Comparison of ENCODE assay signal across 21 mouse cellular contexts in genomic region chr16:36090785-36091509, GRCm38 (mm10). TPM values are rescaled to one million over a fixed set of nuclear protein-coding genes. Genes with fewer than 3 reads are reported as not detected.
"Had no signal": no experiment of that assay in that cellular context is flagged by ENCODE, and none has a peak within 500 bp of the region (broad histone marks: within the 10 kb centered on the region; RNA-seq: fewer than 3 reads in every experiment).

No protein-coding gene starts in this region.

- DNase-seq: left cerebral cortex, postnatal 4 days; lung, embryonic 14.5 days; lung, postnatal 10 days; lung, postnatal 4 days; retina, postnatal 1 day; right cerebral cortex, postnatal 4 days; thymus, postnatal 4 days had no signal

- H3K27me3 ChIP-seq: kidney, embryonic 15.5 days; limb, embryonic 13.5 days; liver, embryonic 12.5 days; midbrain, embryonic 12.5 days; neural tube, embryonic 13.5 days; stomach, embryonic 15.5 days had no signal

- H3K27ac ChIP-seq: kidney, embryonic 15.5 days; limb, embryonic 13.5 days; liver, embryonic 12.5 days; midbrain, embryonic 12.5 days; neural tube, embryonic 13.5 days; stomach, embryonic 15.5 days had no signal

- H3K4me2 ChIP-seq: kidney, embryonic 15.5 days; limb, embryonic 13.5 days; liver, embryonic 12.5 days; lung, embryonic 14.5 days; midbrain, embryonic 12.5 days; neural tube, embryonic 13.5 days; stomach, embryonic 15.5 days had no signal

- H3K4me3 ChIP-seq: kidney, embryonic 15.5 days; limb, embryonic 13.5 days; liver, embryonic 12.5 days; midbrain, embryonic 12.5 days; neural tube, embryonic 13.5 days; stomach, embryonic 15.5 days had no signal

- H3K9me3 ChIP-seq: kidney, embryonic 15.5 days; limb, embryonic 13.5 days; liver, embryonic 12.5 days; midbrain, embryonic 12.5 days; neural tube, embryonic 13.5 days; stomach, embryonic 15.5 days had no signal

- H3K9ac ChIP-seq: kidney, embryonic 15.5 days; limb, embryonic 13.5 days; liver, embryonic 12.5 days; lung, embryonic 14.5 days; midbrain, embryonic 12.5 days; neural tube, embryonic 13.5 days; stomach, embryonic 15.5 days had no signal

- ATAC-seq: liver, embryonic 12.5 days; midbrain, embryonic 16.5 days had no signal

- H3K4me1 ChIP-seq: limb, embryonic 13.5 days; midbrain, embryonic 12.5 days; neural tube, embryonic 13.5 days; stomach, embryonic 15.5 days had no signal

RNA-seq across cellular contexts. Expression of gene Csta1, which starts 40.1 kb away (rescaled TPM):
- total RNA-seq: layer of hippocampus, adult 8-10 months; layer of hippocampus, postnatal 14 days; left cerebral cortex, adult 18-20 months; left cerebral cortex, postnatal 10 days; left cerebral cortex, postnatal 4 days; megakaryocyte, adult 5-6 weeks had no signal
- polyA plus RNA-seq: large intestine, adult 2 months; liver, embryonic 12.5 days; lung, embryonic 14.5 days; midbrain, embryonic 16.5 days; neural tube, embryonic 13.5 days; spleen, adult 2 months had no signal
